Mouse (Mus musculus) liver, postnatal 0 days (tissue): ENCODE measurements around the gene Gnb1. TPM values are rescaled to one million over a fixed set of nuclear protein-coding genes. Genes with fewer than 3 reads are reported as not detected.
"Not testable (repeated sequence)": the region's sequence is repeated elsewhere in the genome, so short reads cannot be mapped to it uniquely, and the experiment has no call there.

Source experiments
- ATAC-seq: fragments of 200-750 bp; cut with Nextera tagmentation; 2 replicates; pipeline ENCODE4 v1.8.0; 2017; ENCODE audit warnings: mild to moderate bottlenecking, moderate library complexity
- DNase-seq: peaks from one replicate; pipeline ENCODE4 v3.0.0-alpha.2; 2016
- H3K27ac ChIP-seq: fragments of 300-500 bp; sonication (generic); 2 replicates; pipeline ENCODE4 v1.5.1; 2014; ENCODE audit warnings: antibody characterized with exemption, moderate library complexity, mild to moderate bottlenecking, low read depth
- H3K27me3 ChIP-seq: fragments of 300-500 bp; sonication (generic); 2 replicates; pipeline ENCODE4 v1.6.1; 2014; ENCODE audit warnings: low read length, control low read depth, mixed read lengths; ENCODE audit not compliant: insufficient read depth
- H3K36me3 ChIP-seq: fragments of 300-500 bp; sonication (generic); replicated peaks from 2 replicates; pipeline ENCODE4 v1.6.1; 2014; ENCODE audit warnings: mild to moderate bottlenecking, control low read depth, low read length, moderate library complexity, mixed read lengths; ENCODE audit not compliant: insufficient read depth
- H3K4me1 ChIP-seq: fragments of 300-500 bp; sonication (generic); 2 replicates; pipeline ENCODE4 v1.6.1; 2014; ENCODE audit warnings: antibody characterized with exemption, mild to moderate bottlenecking, control low read depth; ENCODE audit not compliant: insufficient read depth
- H3K4me2 ChIP-seq: fragments of 300-500 bp; sonication (generic); 2 replicates; pipeline ENCODE4 v1.6.1; 2014; ENCODE audit warnings: low read depth, mild to moderate bottlenecking, low read length, moderate library complexity, mixed read lengths
- H3K4me3 ChIP-seq: fragments of 300-500 bp; sonication (generic); 2 replicates; pipeline ENCODE4 v1.5.1; 2014; ENCODE audit warnings: low read depth, low read length
- H3K9ac ChIP-seq: fragments of 300-500 bp; sonication (generic); replicated peaks from 2 replicates; pipeline ENCODE4 v1.6.1; 2014; ENCODE audit warnings: mild to moderate bottlenecking, moderate library complexity
- H3K9me3 ChIP-seq: fragments of 300-500 bp; sonication (generic); 2 replicates; pipeline ENCODE4 v1.6.1; 2016; ENCODE audit warnings: mild to moderate bottlenecking, control low read depth, low read length, mixed read lengths
- CTCF ChIP-seq: sonication (generic); IDR thresholded peaks from 2 replicates; pipeline ENCODE4 v1.5.1; 2016; ENCODE audit warnings: antibody characterized with exemption, low read depth
- EP300 ChIP-seq: IDR thresholded peaks from 2 replicates; pipeline ENCODE4 v1.6.1; 2016; ENCODE audit warnings: antibody characterized with exemption, low read depth, mild to moderate bottlenecking
- WGBS: fragments of 180-500 bp; shearing (Covaris S2); extraction: QIAGEN DNeasy Blood & Tissue Kit; methylation state at CpG from one replicate; pipeline ENCODE4 v1.1.7; 2014; ENCODE audit not compliant: insufficient replicate concordance; 5-methylcytosine and 5-hydroxymethylcytosine counted together
- polyA plus RNA-seq: library from polyadenylated mRNA; unstranded; fragments of >200 nt; fragmentation: Nextera tagmentation; extraction: Ambion mirVana; gene quantifications from 2 replicates; pipeline ENCODE4 v1.2.1, GENCODE M21; 2015

Gene Gnb1
- polyA plus RNA-seq, 1 experiment from 2014 or later: 88.4 TPM

DNA sequence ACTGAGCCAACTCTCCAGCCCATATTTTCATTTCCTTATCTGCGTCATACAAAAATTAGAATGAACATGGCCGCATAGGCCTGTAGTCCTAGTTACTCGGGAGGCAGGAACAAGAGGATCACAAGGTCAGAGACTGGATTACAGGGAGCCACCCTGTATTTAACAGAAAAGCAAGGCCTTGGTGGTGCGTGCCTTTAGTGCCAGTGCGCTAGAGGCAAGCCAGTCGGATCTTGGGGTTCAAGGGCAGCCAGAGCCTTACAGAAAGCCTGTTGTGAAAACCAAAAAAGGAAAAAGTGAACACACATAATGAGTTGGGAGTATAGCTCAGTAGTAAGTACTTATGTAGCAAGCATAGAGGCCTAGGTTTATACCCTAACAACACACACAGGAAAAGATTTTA is 78.7 kb downstream of the Gnb1 start:
- Histone ChIP-seq H3K36me3 (peaks cover 4% of the 10 kb centered on the region; the same call in 1 of the 2 replicates), H3K27me3 (no peaks in the 10 kb centered on the region), H3K27ac (peak overlapping the region; percentile 39), H3K9me3 (no peaks in the 10 kb centered on the region), H3K4me2 (no peak overlapping the region), H3K9ac (no peak overlapping the region), H3K4me3 (no peak overlapping the region), H3K4me1 (peaks cover 41% of the 10 kb centered on the region)
- WGBS: 69% methylated on average over 6 of the region's 6 CpGs
- no peak for TF ChIP-seq EP300
- TF ChIP-seq CTCF: no peak
- ATAC-seq (no peak), DNase-seq (no peak)

DNA sequence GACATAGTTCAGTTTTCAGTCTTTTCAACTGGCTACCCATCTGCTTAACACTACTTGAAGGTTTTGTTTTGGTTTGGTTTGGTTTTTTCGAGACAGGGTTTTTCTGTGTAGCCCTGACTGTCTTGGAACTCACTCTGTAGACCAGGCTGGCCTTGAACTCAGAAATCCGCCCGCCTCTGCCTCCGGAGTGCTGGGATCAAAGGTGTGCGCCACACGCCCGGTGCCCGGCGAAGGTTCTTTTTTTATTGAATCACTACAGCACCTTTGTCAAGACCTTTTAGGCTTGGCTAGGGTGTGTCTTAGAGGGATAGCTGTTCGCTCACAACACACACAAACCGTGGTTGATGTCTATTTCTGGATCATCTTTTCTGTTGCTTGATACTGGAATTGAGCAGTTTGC is 79.2 kb downstream of the Gnb1 start:
- not testable (repeated sequence) for ATAC-seq, DNase-seq, H3K9me3 ChIP-seq, H3K4me2 ChIP-seq, H3K9ac ChIP-seq, H3K4me3 ChIP-seq, H3K27me3 ChIP-seq, H3K36me3 ChIP-seq
- WGBS: 65% methylated on average over 11 of the region's 11 CpGs
- Histone ChIP-seq H3K4me1 (peaks cover 39% of the 10 kb centered on the region), H3K27ac (0 out of 2 replicates have a peak overlapping the region, but pooled peaks have one; percentile 39)

DNA sequence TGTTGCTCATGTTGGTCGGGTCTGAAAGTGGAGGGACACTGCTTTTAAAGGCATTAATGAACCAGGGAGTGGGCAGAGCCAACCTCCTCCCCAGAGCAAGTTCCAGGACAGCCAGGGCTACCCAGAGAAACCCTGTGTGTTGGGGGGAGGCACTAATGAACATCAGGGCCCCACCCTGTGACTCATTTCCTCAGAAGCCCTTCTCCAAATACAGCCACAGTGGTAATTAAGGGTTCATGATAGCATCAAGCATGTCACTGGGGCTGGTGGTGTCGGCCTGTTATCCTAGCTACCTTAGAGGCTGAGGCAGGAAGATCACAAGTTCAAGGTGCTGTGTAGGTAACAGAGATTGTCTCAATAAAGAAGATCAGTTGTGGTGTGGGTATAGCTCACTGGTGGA is 80.3 kb downstream of the Gnb1 start:
- TF ChIP-seq EP300 (no peak), CTCF (no peak)
- Histone ChIP-seq H3K4me1 (peaks cover 34% of the 10 kb centered on the region), H3K4me3 (no peak overlapping the region), H3K27ac (peak overlapping the region; percentile 50; the same call in 1 of the 2 replicates), H3K4me2 (no peak overlapping the region), H3K27me3 (no peaks in the 10 kb centered on the region), H3K9me3 (no peaks in the 10 kb centered on the region), H3K36me3 (peaks cover 9% of the 10 kb centered on the region), H3K9ac (no peak overlapping the region; the same call in 1 of the 2 replicates)
- WGBS: 40% methylated on average over 2 of the region's 2 CpGs
- ATAC-seq: no peak
- DNase-seq: no peak

DNA sequence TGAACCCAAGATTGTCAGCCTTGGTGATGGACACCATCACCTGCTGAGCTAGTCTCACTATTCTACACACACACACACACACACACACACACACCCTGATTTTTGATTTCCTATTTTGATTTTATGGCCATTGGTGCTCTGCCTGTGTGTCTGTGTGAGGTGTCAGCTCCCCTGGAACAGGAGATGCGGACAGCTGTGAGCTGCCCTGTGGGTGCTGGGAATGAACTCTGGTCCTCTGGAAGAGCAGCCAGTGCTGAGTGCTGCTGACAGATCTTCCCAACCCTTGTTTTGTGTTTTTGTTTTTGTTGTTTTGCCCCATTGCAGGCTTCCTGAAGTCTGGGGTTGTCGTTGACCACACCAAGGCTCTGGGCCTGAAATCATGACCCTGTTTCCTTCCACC is 82.0 kb downstream of the Gnb1 start:
- Histone ChIP-seq H3K4me3 (no peak overlapping the region), H3K36me3 (peaks cover 20% of the 10 kb centered on the region), H3K4me1 (peaks cover 36% of the 10 kb centered on the region), H3K27ac (peak overlapping the region; percentile 67), H3K27me3 (no peaks in the 10 kb centered on the region), H3K4me2 (no peak overlapping the region), H3K9me3 (no peaks in the 10 kb centered on the region), H3K9ac (no peak overlapping the region)
- ATAC-seq (no peak), DNase-seq (no peak)
- TF ChIP-seq EP300 (no peak), CTCF (no peak)
- 82% methylated on average over 2 of the region's 2 CpGs for WGBS

DNA sequence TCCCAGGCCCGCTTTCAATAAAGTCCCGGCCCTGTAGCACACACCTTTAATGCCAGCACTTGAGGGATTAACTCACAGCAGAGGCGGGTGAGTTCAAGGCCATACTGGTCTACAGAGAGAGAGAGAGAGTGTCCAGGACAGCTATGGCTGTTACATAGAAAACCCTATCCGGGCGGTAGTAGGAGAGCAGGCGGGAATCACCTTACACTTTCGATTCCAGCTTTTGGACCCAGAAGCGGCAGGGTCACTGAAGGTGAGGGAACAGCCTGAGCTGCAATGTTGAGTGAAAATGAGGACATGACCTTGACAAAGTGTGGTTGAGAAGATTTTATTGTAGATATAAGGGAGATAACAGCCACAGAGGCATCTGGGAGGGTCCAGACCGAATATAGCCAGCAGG is 82.7 kb downstream of the Gnb1 start:
- H3K36me3 ChIP-seq: peaks cover 22% of the 10 kb centered on the region
- H3K27ac ChIP-seq: peak overlapping the region; percentile 67
- ATAC-seq: peak; percentile 26; the same call in 1 of the 2 replicates
- no peak overlapping the region for H3K9ac ChIP-seq
- DNase-seq: no peak
- peaks cover 38% of the 10 kb centered on the region for H3K4me1 ChIP-seq
- no peaks in the 10 kb centered on the region for H3K27me3 ChIP-seq
- no peak overlapping the region for H3K4me3 ChIP-seq
- H3K9me3 ChIP-seq: no peaks in the 10 kb centered on the region
- H3K4me2 ChIP-seq: peak overlapping the region; percentile 6; the same call in 1 of the 2 replicates
- no peak for TF ChIP-seq CTCF
- TF ChIP-seq EP300: no peak
- 68% methylated on average over 9 of the region's 9 CpGs for WGBS

DNA sequence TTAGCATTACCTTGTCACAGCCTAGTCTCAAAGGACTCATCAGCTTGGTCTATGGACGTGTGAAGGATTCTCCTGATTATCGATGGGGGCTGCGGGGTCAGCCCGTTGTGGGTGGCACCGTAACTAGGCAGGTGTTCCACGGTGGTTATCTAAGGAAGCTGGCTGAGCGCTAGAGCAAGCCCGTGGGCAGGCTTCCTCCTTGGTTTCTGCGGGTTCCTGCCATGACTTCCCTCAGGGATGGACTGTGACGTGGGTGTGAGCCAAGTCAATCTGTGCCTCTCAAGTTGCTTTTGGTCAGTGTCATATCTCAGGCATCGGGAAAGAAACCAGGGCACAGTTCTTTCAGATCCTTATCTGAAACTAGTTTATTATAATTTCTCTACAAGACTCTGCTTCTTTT is 83.8 kb downstream of the Gnb1 start:
- ATAC-seq (no peak), DNase-seq (no peak)
- no peaks in the 10 kb centered on the region for H3K27me3 ChIP-seq
- H3K9me3 ChIP-seq: no peaks in the 10 kb centered on the region
- H3K27ac ChIP-seq: no peak overlapping the region
- H3K9ac ChIP-seq: no peak overlapping the region
- peaks cover 30% of the 10 kb centered on the region for H3K36me3 ChIP-seq
- TF ChIP-seq EP300: no peak
- peaks cover 41% of the 10 kb centered on the region for H3K4me1 ChIP-seq
- no peak overlapping the region for H3K4me2 ChIP-seq
- no peak overlapping the region for H3K4me3 ChIP-seq
- WGBS: 34% methylated on average over 11 of the region's 11 CpGs

DNA sequence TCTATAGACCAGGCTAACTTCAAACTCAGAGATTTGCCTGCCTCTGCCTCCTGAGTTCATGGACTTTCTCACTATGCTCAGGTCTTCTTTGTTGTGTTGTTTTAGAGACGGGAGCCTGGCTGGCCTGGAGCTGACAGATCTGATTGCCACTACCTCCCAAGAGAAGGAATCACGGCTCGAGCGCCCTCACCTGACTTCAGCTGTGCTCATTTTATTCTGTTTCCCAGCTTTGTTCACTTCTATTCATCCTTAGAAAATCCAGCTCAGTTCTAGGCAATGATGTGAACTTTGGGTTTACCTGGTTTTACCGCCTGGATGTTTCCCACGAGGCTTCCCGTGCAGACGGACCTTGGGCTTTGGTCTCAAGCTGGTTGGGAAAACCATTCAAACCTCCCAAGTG is 84.4 kb downstream of the Gnb1 start:
- Histone ChIP-seq H3K27me3 (no peaks in the 10 kb centered on the region), H3K9ac (no peak overlapping the region), H3K4me1 (peaks cover 38% of the 10 kb centered on the region), H3K4me2 (no peak overlapping the region), H3K36me3 (peaks cover 35% of the 10 kb centered on the region), H3K9me3 (no peaks in the 10 kb centered on the region), H3K27ac (no peak overlapping the region), H3K4me3 (no peak overlapping the region)
- TF ChIP-seq EP300: no peak
- no peak for TF ChIP-seq CTCF
- ATAC-seq: no peak
- WGBS: 75% methylated on average over 8 of the region's 8 CpGs
- no peak for DNase-seq
